Mouse (Mus musculus): Measurements from ENCODE around the gene Acss3.

Acss3 gene

DNA sequence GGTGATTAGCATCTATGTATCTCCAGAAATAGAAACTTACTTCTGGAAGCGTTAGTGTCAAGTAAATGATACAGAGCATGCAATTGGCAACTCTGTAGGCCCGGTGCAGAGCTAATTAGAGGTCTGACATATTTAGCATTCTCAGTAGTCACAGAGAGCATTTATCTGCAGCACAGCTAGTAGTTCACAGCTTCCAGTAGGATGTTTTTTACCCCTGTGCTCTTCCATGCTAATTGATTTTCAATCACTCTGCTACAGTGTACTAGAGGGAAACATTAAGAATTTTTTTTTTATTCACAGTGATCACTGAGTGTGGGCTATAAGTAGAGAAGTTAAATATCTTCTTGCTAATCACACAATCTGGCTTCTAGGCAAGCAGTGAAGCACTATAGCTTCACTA lies 112.3 kb downstream of the Acss3 start:
- DNase-seq (ENCODE audit: low spot score in 2 of 2), result no peak

DNA sequence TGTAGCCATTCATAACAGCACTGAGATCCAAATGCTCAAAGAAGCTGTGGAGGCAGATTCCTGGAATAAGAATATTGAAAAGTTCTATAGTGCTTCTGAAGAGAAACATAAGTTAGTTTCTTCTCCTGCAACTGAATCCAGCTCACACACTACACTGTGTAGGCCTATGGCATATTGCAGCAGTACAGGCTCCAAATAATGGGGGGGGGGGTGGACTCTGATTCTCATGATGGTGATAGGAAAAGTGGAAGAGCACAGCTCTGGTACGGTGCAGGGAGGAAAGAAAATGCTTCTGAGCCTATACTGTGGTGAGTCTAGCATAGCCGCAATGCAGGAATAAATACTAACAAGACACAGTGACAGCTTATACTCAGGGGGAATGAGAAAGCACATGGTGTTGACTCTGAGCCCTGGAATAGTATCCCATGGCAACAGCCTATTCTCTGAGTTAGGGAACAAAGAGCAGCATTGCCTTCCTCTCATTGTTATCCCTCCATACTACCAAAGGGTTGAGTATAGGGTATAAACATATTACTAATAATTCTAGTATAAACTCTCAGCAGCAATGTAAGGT lies 125.3 kb downstream of the Acss3 start:
- no peak for DNase-seq (ENCODE audit: low spot score in 2 of 2)

DNA sequence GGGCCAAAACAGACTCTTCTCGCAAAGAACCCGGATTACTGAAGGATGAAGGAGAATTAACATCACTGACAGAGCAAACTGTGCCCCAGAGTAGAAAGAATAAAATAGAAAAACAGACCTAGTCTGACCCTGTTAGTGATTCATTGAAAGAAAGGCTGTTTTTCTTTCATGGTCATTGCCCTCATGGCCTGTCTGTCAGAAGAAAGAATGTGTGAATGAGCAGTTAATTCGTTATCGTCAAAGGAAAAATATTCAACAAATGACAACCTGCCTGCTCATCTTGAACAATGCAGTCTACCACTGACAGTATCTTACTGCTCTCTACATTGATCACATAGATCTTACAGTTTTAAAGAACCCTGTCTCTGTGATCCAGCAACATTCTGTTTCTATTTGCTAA lies 134.0 kb downstream of the Acss3 start:
- no peak for DNase-seq (ENCODE audit: low spot score in 2 of 2)

DNA sequence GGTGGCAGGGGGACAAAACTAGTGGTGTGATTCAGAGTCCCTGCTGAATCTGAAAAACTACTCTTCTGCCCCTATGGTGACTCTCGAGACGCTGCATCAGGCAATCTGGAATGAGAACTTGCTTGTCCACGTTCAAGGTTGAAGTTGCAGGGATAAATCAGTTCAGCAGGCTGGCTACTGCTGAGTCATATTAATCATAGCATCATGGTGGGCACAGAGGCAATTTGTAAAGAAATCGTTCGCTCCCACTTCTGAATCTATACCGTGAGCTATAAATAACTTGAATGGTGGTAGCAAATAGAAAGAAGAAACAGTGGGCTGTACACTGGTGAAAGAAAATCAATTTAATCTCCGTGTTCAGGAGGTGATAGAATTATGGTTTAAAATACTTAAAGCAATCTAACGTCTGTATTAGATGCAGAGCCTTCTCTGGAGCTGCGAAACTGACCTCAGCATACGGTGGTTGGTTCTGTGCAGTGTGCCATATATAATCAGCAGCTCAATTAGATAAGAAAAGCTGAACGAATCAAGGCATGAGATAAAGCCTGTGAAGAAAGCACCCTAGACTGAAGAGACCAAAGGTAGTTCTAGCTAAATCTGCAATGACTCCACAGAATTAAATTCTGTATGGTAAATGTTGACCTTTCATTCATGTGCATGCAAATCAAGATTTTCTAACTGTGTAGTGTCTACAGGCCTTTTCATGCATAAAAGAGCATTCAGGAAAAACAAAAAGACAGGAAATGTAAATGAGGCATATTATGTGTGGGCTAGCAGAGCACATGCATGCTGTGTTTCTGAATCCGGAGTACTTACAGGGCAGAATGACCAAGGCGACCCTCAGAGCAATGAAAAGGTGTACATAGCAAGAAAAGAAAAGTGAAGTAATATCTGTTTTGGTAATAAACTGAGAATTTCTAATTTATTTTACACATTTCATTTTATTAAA lies 148.0 kb downstream of the Acss3 start:
- no peak for DNase-seq (ENCODE audit: low spot score in 2 of 2)

DNA sequence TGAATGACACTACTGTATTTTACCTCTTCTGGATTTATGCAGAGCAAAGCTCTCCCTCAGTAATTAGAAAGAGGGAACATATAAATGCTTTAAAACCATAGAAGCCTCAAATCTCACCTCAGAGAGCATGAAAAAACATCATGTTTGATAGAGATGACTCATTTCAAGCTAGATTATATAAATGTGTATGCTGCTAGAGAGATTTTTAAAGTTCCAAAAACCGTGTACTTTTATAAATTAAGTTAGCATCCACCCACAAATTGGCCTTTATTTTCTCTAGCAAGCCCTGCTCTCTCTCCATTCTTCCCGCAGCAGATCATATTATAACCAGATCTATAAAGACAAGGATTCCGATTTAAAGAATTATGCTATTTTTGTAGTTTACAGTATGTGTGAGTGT lies 164.4 kb downstream of the Acss3 start:
- DNase-seq (ENCODE audit: low spot score in 2 of 2), result no peak

DNA sequence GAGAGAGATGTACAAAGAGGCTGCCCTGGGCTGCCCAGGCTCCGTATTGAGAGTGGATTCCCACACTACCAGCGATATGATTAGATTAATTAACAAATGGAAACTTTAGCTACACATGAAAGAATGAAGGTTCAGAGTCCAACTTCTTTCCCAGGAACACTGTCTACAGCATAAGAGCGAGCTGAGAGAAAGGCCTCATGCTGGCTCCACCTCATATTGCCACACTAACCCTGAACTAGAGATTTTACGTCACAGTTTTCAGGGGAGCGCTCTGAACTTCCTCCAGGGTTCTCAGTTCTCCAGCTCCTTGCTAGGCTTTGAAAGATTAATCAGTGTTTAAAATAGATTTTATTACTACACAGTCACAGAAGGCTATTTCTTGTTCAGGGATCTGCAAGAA lies 182.1 kb downstream of the Acss3 start:
- no peak for DNase-seq (ENCODE audit: low spot score in 2 of 2)

DNA sequence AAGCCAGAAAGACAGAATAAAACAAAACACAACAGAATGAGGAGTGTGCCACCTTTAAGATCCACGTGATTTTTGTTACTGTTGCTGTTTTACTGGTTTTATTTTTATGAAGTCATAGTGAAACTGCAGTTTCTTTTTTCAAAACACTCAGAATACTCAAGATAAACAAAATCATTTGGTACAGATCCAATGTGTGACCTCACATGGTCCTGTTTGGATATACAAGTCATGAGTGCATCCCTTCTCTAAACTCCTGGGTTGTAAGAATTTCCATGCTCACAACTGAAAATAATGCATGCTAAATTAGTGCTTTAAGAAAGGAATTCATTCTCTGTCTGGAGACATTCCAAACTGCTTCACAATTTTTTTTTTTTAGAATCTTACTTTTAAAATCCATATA lies 184.0 kb downstream of the Acss3 start:
- no peak for DNase-seq (ENCODE audit: low spot score in 2 of 2)

DNA sequence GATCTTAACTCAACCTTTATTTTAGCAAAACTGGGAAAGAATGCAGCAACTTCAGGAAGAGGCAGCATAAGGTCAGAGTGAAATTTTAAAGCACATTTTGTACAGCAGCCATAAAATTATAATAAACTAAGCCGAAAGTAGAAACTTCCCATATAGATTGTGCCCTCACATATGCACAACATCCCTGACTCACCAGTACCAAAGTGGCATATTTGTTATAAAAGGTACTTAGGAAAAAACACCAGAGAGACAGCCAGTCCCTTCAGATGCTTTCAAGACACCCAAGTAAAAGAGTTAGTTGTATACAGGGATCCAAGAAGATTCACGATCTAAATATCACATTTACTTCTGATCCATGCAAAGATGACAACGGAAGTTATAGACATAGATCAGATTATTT lies 184.6 kb downstream of the Acss3 start:
- DNase-seq (ENCODE audit: low spot score in 2 of 2), result no peak

DNA sequence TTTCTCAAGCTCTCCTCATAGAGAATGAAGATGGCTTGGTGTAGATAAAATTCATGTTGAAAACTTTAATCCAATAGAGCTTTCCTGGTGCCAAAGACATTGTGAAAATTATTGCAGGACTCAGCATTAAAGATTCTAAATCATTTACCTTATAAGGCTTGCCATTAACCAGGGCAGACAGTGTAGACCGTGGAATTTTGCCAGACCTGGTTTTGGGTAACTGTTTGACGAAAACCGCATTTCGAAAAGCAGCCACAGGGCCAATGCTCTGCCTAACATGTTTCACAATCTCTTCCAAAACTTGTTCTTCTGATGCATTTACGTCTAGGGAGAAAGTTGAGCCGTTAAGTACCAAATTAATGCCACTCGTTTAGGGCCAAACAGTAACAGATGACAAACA lies 186.5 kb downstream of the Acss3 start:
- DNase-seq (ENCODE audit: low spot score in 2 of 2), result no peak

DNA sequence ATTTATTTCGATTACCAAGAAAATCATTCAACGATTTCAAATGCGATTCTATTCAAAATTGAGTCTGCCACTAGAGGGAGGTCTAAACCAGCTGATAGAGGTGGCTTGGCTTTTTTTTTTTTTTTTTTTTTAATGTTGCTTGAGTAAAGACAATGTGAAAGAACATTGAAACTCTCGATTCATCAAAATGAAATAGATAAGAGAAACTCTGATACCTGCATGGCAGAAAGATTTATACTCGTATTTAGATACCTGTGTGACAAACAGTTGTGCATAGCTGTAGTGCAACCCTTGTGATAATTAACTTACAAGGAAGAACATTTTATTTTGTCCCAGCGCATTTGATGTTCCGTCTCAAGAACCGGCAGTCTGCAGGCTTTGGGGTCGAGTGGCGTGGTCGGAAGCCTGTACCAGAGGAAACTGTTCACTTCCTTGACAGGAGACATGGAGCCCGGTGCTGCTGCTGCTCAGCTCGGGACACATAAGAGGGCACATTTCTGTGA lies 190.8 kb downstream of the Acss3 start:
- no peak for DNase-seq (ENCODE audit: low spot score in 2 of 2)

DNA sequence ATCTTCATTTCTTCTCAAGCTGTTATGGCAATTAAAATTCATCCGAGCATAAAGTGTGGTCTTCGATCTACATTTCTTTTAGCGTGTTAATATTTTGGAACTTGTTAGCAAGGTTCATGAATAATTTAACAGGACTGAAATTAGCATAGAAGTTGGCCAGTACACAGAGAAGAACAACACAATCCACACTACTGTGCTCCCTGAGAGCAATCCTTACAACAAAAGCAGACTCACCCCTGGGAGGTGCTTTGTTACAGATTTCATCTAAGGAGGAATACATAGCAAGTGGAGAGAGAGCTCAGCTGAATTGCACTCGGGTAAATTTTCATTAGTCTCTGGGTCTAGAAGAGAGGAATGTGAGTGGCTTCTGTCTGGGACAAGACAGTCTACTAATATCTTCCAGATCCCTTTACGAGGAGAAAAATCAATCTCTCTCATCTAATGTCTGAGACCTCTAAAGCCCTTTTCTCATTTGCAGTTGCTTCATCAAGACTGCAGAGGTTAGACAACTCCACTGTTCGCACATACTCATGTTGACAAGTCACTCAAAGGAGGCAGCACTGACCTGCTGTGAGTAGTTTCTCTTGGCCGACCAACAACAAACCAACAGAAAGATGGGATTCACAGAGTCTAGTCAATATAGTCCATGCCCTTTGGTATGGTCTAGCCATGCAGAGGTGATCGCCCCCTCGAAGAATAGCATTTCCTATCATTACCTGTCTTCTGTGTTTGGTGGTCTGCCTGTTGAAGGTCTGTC lies 194.7 kb downstream of the Acss3 start:
- DNase-seq (ENCODE audit: low spot score in 2 of 2), result no peak

DNA sequence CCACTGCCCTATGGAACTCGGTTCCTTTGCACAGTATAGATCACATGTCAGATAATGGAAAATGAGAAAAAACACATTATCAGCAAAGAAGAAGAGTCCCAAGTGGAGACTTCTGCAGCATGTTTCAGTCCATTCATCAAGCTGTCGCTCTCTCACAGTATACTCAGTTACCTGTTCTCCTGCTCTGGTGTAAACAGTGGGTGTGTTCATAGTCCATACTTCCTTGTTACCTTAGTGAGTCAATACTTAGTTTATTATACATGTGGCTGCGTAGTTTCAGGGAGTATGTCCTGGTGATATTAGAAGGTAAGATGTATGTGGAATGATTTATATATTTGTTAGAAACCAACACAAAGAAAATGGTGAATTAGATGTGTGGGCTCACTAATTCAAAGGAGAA lies 198.7 kb downstream of the Acss3 start:
- DNase-seq (ENCODE audit: low spot score in 2 of 2), result no peak

DNA sequence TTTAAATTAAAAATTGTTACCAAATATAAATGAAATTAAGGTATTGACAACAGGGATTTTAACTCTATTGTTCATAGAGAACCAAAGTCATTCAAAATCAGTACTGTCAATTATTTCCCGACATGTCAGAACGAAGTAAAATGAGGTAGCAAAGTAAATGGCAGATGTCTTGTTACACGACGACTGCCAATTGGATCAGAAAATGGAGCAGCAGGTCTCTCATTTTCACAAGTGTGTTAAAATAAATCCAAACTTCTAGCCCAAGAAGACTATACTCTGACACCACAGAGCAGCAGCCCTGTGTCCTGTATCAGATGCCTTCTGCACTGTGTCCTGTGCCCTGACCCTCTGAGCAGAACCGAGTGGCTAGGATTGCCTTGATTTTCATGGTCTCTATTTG lies 199.1 kb downstream of the Acss3 start:
- DNase-seq (ENCODE audit: low spot score in 2 of 2), result no peak

DNA sequence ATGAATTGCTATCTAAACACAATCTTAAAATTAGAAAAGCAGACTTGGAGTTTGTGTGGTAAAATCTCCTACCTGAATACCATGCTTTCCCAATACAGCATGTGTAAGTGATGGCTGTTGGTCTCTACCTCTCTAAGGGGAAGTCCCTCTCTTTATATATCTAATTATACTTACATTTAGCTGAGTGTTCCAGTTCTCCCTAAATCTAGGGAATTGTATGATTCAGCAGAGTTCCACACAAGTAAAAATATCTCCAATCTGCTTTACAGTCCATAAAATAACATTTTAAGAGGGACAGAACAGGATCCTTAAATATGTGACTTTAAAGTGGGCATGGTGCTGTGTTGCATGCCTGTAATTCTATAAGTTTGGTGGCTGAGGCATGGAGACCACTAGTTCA lies 208.6 kb downstream of the Acss3 start:
- no peak for DNase-seq (ENCODE audit: low spot score in 2 of 2)

DNA sequence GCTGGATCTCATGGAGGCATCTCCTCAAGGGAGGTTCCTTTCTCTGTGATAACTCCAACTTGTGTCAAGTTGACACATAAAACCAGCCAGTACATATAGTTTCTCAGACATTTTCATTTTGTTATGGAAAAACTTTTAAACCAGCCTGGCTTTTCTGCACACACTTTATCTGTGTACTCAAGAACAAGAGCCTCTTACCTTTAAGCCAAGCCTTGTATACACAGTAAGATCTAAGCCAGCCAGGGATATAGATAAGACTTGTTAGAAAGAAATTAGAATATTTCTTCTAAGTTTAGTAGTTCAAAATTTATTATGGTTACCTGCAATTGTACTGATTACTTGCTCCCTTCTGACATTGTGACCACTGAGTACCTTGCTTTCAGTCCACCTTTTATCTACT lies 209.2 kb downstream of the Acss3 start:
- no peak for DNase-seq (ENCODE audit: low spot score in 2 of 2)

DNA sequence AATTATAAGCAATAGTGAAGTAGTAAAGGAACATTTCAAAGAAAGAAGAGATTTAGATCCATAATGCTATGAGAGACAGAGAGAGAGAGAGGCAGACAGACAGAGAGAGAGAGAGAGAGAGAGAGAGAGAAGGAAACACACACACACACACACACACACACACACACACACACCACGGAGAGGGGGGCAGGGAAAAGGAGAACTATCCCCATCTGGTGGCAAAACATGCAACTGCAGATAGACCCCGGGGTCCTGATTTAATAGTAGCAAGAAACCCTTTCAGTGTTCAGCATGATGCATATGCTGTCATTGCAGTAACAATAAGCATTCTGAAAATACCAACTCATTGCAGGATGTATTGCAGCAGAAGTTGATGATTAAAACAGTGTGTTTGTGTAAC lies 210.4 kb downstream of the Acss3 start:
- no peak for DNase-seq (ENCODE audit: low spot score in 2 of 2)

DNA sequence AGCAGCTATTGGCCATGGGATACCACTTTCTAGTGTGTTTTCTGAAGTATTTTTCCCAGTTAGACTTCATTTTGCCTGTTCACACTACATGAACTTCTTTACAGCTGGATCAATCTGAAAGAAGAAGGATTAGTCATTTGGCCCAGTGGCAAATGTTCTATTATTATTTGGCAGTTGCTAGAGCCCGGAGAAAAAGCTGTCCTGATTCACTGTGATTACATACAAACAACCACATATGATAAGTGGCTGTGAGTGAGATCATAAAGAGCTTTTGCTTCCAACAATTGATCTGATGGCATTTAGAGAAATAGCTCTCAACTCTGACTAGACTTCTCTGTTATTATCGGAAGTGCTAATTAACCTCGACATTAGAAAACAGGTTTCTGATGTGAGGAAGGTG lies 213.4 kb downstream of the Acss3 start:
- no peak for DNase-seq (ENCODE audit: low spot score in 2 of 2)

DNA sequence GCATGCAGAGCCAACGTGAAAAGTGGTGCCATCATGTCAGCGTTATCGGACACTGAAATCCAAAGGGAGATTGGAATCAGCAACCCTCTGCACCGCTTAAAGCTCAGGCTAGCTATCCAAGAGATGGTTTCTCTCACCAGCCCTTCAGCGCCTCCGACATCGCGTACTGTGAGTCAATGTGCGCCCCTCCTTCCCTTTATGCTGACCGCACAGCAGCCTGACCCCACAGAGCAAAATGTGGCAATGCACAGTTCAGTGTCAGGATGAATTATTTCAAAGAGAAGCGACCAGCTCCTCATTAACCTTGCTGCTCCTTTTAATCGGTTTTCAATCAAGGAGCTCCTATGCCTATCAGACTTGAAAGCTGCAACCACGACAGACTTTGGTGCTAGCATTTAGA lies 227.1 kb downstream of the Acss3 start:
- DNase-seq (ENCODE audit: low spot score in 2 of 2), result no peak
